Mouse (Mus musculus) midbrain, postnatal 0 days (tissue): ENCODE measurements around the gene Csrnp2. TPM values are rescaled to one million over a fixed set of nuclear protein-coding genes. Genes with fewer than 3 reads are reported as not detected.
"Not testable (repeated sequence)": the region's sequence is repeated elsewhere in the genome, so short reads cannot be mapped to it uniquely, and the experiment has no call there.

ENCODE experiments used
- ATAC-seq: fragments of 200-750 bp; cut with Nextera tagmentation; 2 replicates; pipeline ENCODE4 v1.8.0; 2017; ENCODE audit warnings: moderate number of reproducible peaks, mild to moderate bottlenecking, moderate TSS enrichment, moderate library complexity; ENCODE audit not compliant: low FRiP score
- DNase-seq: peaks from one replicate; pipeline ENCODE4 v3.0.0-alpha.2; 2015; ENCODE audit warnings: low spot score
- H3K27ac ChIP-seq: fragments of 300-500 bp; sonication (generic); 2 replicates; pipeline ENCODE4 v1.5.1; 2014; ENCODE audit warnings: low read depth, mild to moderate bottlenecking, low read length, mixed read lengths
- H3K27me3 ChIP-seq: fragments of 300-500 bp; sonication (generic); 2 replicates; pipeline ENCODE4 v1.6.1; 2014; ENCODE audit warnings: low read length, control low read depth, mixed read lengths; ENCODE audit not compliant: insufficient read depth
- H3K36me3 ChIP-seq: fragments of 300-500 bp; sonication (generic); 2 replicates; pipeline ENCODE4 v1.6.1; 2014; ENCODE audit warnings: low read length, control low read depth, mixed read lengths; ENCODE audit not compliant: insufficient read depth
- H3K4me1 ChIP-seq: fragments of 300-500 bp; sonication (generic); 2 replicates; pipeline ENCODE4 v1.6.1; 2014; ENCODE audit warnings: mild to moderate bottlenecking, control low read depth, antibody characterized with exemption, low read length, mixed read lengths; ENCODE audit not compliant: insufficient read depth
- H3K4me2 ChIP-seq: fragments of 300-500 bp; sonication (generic); 2 replicates; pipeline ENCODE4 v1.6.1; 2014; ENCODE audit warnings: low read depth, mild to moderate bottlenecking, low read length, mixed read lengths; ENCODE audit not compliant: poor library complexity, severe bottlenecking
- H3K4me3 ChIP-seq: fragments of 300-500 bp; sonication (generic); 2 replicates; pipeline ENCODE4 v1.5.1; 2014; ENCODE audit warnings: low read depth, mild to moderate bottlenecking, low read length, moderate library complexity
- H3K9ac ChIP-seq: fragments of 300-500 bp; sonication (generic); replicated peaks from 2 replicates; pipeline ENCODE4 v1.6.1; 2014; ENCODE audit warnings: mild to moderate bottlenecking, low read length, moderate library complexity, mixed read lengths; ENCODE audit not compliant: poor library complexity, severe bottlenecking
- H3K9me3 ChIP-seq: fragments of 300-500 bp; sonication (generic); 2 replicates; pipeline ENCODE4 v1.6.1; 2016; ENCODE audit warnings: low read length, control low read depth
- CTCF ChIP-seq: IDR thresholded peaks from 2 replicates; pipeline ENCODE4 v1.5.1; 2016; ENCODE audit warnings: antibody characterized with exemption, mild to moderate bottlenecking
- WGBS: fragments of 180-500 bp; shearing (Covaris S2); extraction: QIAGEN DNeasy Blood & Tissue Kit; methylation state at CpG from one replicate; pipeline ENCODE4 v1.1.7; 2014; 5-methylcytosine and 5-hydroxymethylcytosine counted together
- polyA plus RNA-seq: library from polyadenylated mRNA; unstranded; fragments of >200 nt; fragmentation: Nextera tagmentation; extraction: Ambion mirVana; gene quantifications from 2 replicates; pipeline ENCODE4 v1.2.1, GENCODE M21; 2015
- total RNA-seq: library from RNA; depleted of rRNA; stranded (reverse); fragments of >200 nt; gene quantifications from 2 replicates; pipeline ENCODE4 v1.2.3, GENCODE M21; 2014

Csrnp2 gene
- total and polyA plus RNA-seq, 2 experiments from 2014 or later: 37.0 to 66.3 TPM

DNA sequence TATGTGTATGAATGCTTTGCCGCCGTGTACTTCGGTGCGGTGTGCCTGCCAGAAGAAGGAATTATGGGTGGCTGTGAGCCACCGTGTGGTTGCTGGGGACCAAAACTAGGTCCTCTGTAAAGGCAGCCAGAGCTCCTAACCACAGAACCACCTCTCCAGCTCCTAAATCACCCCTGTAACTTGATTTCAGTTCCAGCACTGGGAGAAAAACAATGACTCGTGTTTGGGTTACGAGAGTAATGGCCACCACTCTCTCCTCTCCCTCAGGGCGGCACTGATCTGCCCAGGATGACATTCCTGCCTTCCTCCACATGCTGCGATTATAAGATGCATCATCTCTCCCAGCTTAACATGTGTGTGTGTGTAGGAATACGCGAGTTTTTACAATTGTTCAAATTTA is 14.8 kb upstream of the Csrnp2 start:
- no peaks in the 10 kb centered on the region for H3K4me1 ChIP-seq
- H3K4me2 ChIP-seq: no peak overlapping the region
- ATAC-seq: no peak
- H3K27me3 ChIP-seq: no peaks in the 10 kb centered on the region
- H3K9me3 ChIP-seq: no peaks in the 10 kb centered on the region
- no peak overlapping the region for H3K9ac ChIP-seq
- H3K27ac ChIP-seq: no peak overlapping the region
- H3K4me3 ChIP-seq: no peak overlapping the region
- WGBS: 94% methylated on average over 11 of the region's 11 CpGs
- TF ChIP-seq CTCF: no peak
- peaks cover 62% of the 10 kb centered on the region for H3K36me3 ChIP-seq
- no peak for DNase-seq

DNA sequence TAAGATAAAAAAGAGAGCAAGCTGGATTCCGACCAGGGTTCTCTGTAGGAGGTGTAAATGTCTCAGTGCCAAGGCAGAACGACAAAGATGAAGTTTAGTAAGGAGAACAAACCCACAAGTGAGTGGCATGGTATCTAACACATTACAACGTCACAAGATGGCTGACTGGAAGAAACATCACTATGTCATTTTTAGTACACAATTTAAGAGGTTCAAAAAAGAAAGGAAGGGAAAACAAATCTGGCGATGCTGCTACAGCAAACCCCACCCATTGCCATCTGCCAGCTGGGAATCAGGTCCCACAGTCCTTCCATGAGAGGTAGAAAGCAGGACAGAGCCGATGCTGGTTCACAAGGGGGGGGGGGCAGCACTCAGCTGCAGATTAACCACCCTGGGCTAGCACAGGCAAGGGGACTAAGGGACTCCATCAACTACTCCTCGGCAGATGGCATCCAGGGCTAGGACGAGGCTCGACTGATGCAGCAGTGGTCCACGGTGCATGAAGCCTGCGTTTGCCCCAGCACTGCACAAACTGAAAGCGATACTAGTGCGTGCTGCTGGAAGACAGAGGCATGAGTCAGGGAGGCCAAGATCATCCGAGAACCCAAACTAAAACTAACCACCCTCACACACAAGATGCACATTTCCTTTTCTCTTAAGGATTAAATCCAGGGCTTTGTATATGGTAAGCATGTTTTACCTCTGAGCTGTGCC is 13.3 kb upstream of the Csrnp2 start:
- H3K4me1 ChIP-seq: no peaks in the 10 kb centered on the region
- peaks cover 64% of the 10 kb centered on the region for H3K36me3 ChIP-seq
- H3K4me2 ChIP-seq: no peak overlapping the region
- no peaks in the 10 kb centered on the region for H3K9me3 ChIP-seq
- 91% methylated on average over 13 of the region's 13 CpGs for WGBS
- H3K4me3 ChIP-seq: no peak overlapping the region
- H3K27me3 ChIP-seq: no peaks in the 10 kb centered on the region
- ATAC-seq (no peak), DNase-seq (no peak)
- TF ChIP-seq CTCF: no peak
- no peak overlapping the region for H3K27ac ChIP-seq
- H3K9ac ChIP-seq: no peak overlapping the region

DNA sequence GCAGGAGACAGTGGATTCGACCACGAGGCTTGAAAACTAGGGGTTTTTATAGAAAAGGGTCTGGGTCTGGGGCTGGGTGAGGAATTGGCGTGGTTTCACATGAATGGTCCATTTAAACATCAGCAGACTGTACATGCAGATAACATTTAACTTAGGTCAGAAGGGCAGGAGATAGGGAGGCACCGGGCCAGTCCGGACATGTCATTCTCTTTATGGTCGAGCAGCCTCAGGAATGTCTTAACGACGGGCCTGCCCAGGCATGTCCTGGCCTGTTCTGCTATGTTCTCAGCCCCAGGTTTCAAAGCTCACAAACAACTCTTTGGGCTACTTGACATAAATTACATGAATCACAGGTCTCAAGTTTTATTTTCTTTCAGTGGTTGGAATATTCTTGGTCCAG is 4.2 kb upstream of the Csrnp2 start:
- H3K4me1 ChIP-seq, H3K27me3 ChIP-seq, ATAC-seq, DNase-seq, H3K4me3 ChIP-seq, H3K9me3 ChIP-seq, H3K27ac ChIP-seq, H3K4me2 ChIP-seq, H3K9ac ChIP-seq: not testable (repeated sequence)
- H3K36me3 ChIP-seq: peaks cover 13% of the 10 kb centered on the region
- WGBS: 94% methylated on average over 8 of the region's 8 CpGs

DNA sequence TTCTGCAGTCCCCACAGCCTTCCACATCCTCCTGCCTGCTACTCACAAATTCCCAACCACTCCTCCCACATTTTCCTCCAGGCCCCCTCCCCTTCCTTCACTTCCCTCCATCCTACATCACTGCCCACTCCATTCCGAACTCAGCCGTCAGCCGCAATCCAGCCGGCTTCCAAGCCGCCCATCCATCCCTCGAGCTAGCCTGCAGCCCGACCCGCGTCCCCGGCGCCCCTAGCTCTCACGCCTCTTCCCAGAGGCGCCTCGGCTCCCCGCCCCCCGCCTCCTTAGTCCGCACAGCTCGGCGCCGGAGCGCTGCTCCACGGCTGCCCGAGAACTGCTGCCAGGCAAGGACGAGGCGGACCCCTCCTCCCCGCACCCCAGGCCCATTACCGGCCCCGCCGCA is 641 bp downstream of the Csrnp2 start:
- ATAC-seq (peak; percentile 85), DNase-seq (peak; percentile 70)
- H3K4me3 ChIP-seq: peak overlapping the region; percentile 89
- no peaks in the 10 kb centered on the region for H3K9me3 ChIP-seq
- no peak for TF ChIP-seq CTCF
- under 1% methylated on average over 29 of the region's 29 CpGs for WGBS
- H3K4me1 ChIP-seq: peaks cover 15% of the 10 kb centered on the region
- peak overlapping the region; percentile 57 for H3K4me2 ChIP-seq
- peak overlapping the region; percentile 96 for H3K9ac ChIP-seq
- H3K27ac ChIP-seq: peak overlapping the region; percentile 99
- no peaks in the 10 kb centered on the region for H3K27me3 ChIP-seq
- H3K36me3 ChIP-seq: no peaks in the 10 kb centered on the region

DNA sequence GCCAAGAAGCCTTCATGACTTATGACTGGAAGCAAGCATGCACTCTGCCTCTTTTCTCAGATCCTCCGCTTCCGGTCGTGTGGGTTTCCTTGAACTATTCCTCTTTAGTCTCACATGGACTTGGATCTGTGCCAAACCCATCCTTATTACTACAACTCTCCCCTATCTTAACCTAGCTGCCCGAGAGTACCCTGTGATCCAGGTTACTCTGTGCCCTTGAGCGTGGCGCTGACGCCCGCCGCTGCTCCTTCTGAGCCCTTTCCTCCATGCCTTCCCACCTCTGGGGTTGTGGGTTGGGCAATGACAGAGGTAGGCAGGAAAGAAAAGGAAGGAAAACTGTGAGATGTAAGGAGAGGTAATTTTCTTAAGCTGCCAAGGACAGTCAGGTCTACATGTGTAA is 3.3 kb downstream of the Csrnp2 start:
- Histone ChIP-seq H3K27me3 (no peaks in the 10 kb centered on the region), H3K36me3 (peaks cover 14% of the 10 kb centered on the region), H3K4me2 (peak overlapping the region; percentile 16), H3K27ac (no peak overlapping the region), H3K4me3 (no peak overlapping the region; the same call in 1 of the 2 replicates), H3K4me1 (peaks cover 15% of the 10 kb centered on the region), H3K9me3 (no peaks in the 10 kb centered on the region), H3K9ac (no peak overlapping the region)
- WGBS: 65% methylated on average over 9 of the region's 9 CpGs
- DNase-seq (no peak), ATAC-seq (no peak)
- no peak for TF ChIP-seq CTCF

DNA sequence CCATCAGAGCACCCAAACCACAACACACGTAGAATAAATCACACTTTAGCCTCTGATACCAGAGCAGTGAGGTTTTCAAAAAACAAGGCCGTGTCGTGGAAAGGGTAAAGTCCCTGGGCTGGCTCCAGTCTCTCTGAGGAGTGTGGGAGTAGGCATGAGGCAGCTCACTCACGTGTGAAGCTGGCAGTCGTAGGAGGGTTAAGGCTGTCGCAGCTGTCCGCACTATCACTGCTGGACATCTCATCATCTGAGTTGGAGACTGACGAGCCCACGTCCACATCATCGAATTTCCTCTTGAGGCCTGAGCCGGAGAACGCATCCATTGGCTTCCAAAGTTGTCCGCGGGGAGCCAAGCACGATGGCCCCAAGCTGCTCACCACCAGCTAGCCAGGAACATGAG is 6.0 kb downstream of the Csrnp2 start:
- no peak overlapping the region for H3K4me3 ChIP-seq
- peaks cover 40% of the 10 kb centered on the region for H3K36me3 ChIP-seq
- 81% methylated on average over 15 of the region's 15 CpGs for WGBS
- H3K27me3 ChIP-seq: no peaks in the 10 kb centered on the region
- no peak for TF ChIP-seq CTCF
- peaks cover 15% of the 10 kb centered on the region for H3K4me1 ChIP-seq
- H3K9me3 ChIP-seq: no peaks in the 10 kb centered on the region
- DNase-seq (no peak), ATAC-seq (no peak)
- no peak overlapping the region for H3K4me2 ChIP-seq
- H3K9ac ChIP-seq: no peak overlapping the region
- H3K27ac ChIP-seq: no peak overlapping the region

DNA sequence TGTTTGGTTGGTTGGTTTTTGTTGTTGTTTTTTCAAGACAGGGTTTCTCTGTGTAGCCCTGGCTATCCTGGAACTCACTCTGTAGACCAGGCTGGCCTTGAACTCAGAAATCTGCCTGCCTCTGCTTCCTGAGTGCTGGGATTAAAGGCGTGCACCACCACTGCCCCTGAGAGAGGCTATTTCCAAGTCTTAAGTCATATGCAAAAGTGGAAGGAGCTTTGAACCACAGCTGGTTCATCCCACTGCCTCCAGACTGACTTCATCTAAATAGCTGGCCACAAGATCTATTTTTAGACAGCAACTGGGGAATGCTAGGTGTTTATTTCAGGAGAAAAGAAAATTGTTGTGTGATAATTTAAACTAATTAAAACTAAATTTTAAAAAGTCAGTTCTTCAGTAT is 7.0 kb downstream of the Csrnp2 start:
- not testable (repeated sequence) for H3K4me2 ChIP-seq, H3K9me3 ChIP-seq, H3K9ac ChIP-seq, H3K4me3 ChIP-seq, H3K27ac ChIP-seq, H3K27me3 ChIP-seq, ATAC-seq, DNase-seq
- H3K36me3 ChIP-seq: peaks cover 49% of the 10 kb centered on the region
- peaks cover 11% of the 10 kb centered on the region for H3K4me1 ChIP-seq
- WGBS: 86% methylated on average over 1 of the region's 1 CpGs
